Mouse (Mus musculus) intestine, postnatal 0 days (tissue): ENCODE data around the gene Cacnb4. TPM values are rescaled to one million over a fixed set of nuclear protein-coding genes. Genes with fewer than 3 reads are reported as not detected.
A peak's percentile ranks its signal among the peaks of the same experiment; 100 is the strongest.

ENCODE experiments used
- ATAC-seq: fragments of 200-750 bp; cut with Nextera tagmentation; 2 replicates; pipeline ENCODE4 v1.8.0; 2017; ENCODE audit warnings: mild to moderate bottlenecking, moderate TSS enrichment, moderate library complexity
- H3K27ac ChIP-seq: fragments of 300-500 bp; sonication (generic); 2 replicates; pipeline ENCODE4 v1.5.1; 2014; ENCODE audit warnings: mild to moderate bottlenecking, low read depth, low read length, moderate library complexity
- H3K27me3 ChIP-seq: fragments of 300-500 bp; sonication (generic); replicated peaks from 2 replicates; pipeline ENCODE4 v1.6.1; 2014; ENCODE audit warnings: low read length, mixed read lengths; ENCODE audit not compliant: control insufficient read depth, insufficient read depth
- H3K36me3 ChIP-seq: fragments of 300-500 bp; sonication (generic); 2 replicates; pipeline ENCODE4 v1.6.1; 2014; ENCODE audit warnings: mild to moderate bottlenecking, moderate library complexity; ENCODE audit not compliant: control insufficient read depth, insufficient read depth
- H3K4me1 ChIP-seq: fragments of 300-500 bp; sonication (generic); replicated peaks from 2 replicates; pipeline ENCODE4 v1.6.1; 2014; ENCODE audit warnings: antibody characterized with exemption, low read length, mixed read lengths; ENCODE audit not compliant: control insufficient read depth, insufficient read depth
- H3K4me2 ChIP-seq: fragments of 300-500 bp; sonication (generic); replicated peaks from 2 replicates; pipeline ENCODE4 v1.6.1; 2014; ENCODE audit warnings: low read depth, mild to moderate bottlenecking, moderate library complexity
- H3K4me3 ChIP-seq: fragments of 300-500 bp; sonication (generic); 2 replicates; pipeline ENCODE4 v1.5.1; 2014; ENCODE audit warnings: low read depth, low read length
- H3K9ac ChIP-seq: fragments of 300-500 bp; sonication (generic); 2 replicates; pipeline ENCODE4 v1.6.1; 2014; ENCODE audit warnings: mild to moderate bottlenecking, low read depth, low read length
- H3K9me3 ChIP-seq: fragments of 300-500 bp; sonication (generic); 2 replicates; pipeline ENCODE4 v1.6.1; 2016; ENCODE audit warnings: mixed run types; ENCODE audit not compliant: control insufficient read depth
- CTCF ChIP-seq: sonication (generic); IDR thresholded peaks from 2 replicates; pipeline ENCODE4 v1.5.1; 2016; ENCODE audit warnings: low read depth, mild to moderate bottlenecking, control low read depth, antibody characterized with exemption, moderate library complexity
- WGBS: fragments of 180-500 bp; shearing (Covaris S2); extraction: QIAGEN DNeasy Blood & Tissue Kit; methylation state at CpG from one replicate; pipeline ENCODE4 v1.1.7; 2014; 5-methylcytosine and 5-hydroxymethylcytosine counted together
- polyA plus RNA-seq: library from polyadenylated mRNA; unstranded; fragments of >200 nt; fragmentation: Nextera tagmentation; extraction: Ambion mirVana; gene quantifications from 2 replicates; pipeline ENCODE4 v1.2.1, GENCODE M21; 2015

Cacnb4 gene
- polyA plus RNA-seq, 1 experiment from 2014 or later, result 0.51 TPM

DNA sequence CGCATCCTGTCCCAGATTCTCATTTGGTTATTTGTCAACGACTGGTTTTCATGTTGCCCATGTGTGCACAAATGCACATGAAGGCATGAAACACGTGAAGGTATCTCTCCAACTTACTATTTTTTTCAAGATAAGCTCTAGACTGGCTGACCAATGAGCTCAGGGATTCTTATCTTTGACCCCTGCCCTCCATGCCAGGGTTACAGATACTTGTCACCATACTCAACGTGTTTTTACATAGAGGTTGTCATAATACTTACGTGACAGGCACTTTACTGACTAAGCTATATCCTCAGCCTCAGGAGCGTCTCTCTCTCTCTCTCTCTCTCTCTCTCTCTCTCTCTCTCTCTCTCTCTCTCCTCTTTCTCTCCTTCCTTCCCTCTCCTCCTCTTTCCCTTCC lies 290.2 kb downstream of the Cacnb4 start:
- H3K4me3 ChIP-seq, result no peak overlapping the region
- no peaks in the 10 kb centered on the region for H3K36me3 ChIP-seq
- H3K9ac ChIP-seq, result no peak overlapping the region
- H3K27ac ChIP-seq, result no peak overlapping the region
- H3K9me3 ChIP-seq, result no peaks in the 10 kb centered on the region
- no peaks in the 10 kb centered on the region for H3K27me3 ChIP-seq
- H3K4me2 ChIP-seq, result no peak overlapping the region
- ATAC-seq, result peak; percentile 59; the same call in 1 of the 2 replicates
- no peaks in the 10 kb centered on the region for H3K4me1 ChIP-seq
- 59% methylated on average over 6 of the region's 6 CpGs for WGBS
- TF ChIP-seq CTCF, result no peak

DNA sequence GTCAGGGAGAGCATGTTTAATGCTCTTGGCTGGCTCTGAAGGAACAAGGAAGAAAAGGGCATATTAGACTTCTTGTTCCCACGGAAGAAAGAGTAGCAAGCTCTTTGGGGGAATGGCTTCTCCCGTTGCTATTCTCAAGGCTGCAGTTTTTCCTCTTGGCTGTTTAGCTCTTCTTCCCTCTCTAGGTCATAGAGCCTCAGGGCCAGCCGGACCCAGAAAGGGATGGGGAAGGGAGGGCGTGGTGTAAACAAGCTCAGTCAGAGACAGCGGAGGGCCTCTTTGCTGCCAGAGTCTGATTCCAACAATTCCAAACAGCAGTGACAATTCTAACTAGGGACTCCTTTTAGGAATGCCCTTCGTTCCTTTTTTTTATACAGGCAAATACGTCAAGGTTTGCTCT lies 290.6 kb downstream of the Cacnb4 start:
- H3K4me2 ChIP-seq, result peak overlapping the region; percentile 21; the same call in 1 of the 2 replicates
- H3K27me3 ChIP-seq, result no peaks in the 10 kb centered on the region
- TF ChIP-seq CTCF, result no peak
- H3K9ac ChIP-seq, result no peak overlapping the region
- H3K4me3 ChIP-seq, result no peak overlapping the region
- WGBS, result 36% methylated on average over 7 of the region's 7 CpGs
- no peaks in the 10 kb centered on the region for H3K4me1 ChIP-seq
- no peak for ATAC-seq
- no peaks in the 10 kb centered on the region for H3K36me3 ChIP-seq
- no peak overlapping the region for H3K27ac ChIP-seq
- H3K9me3 ChIP-seq, result no peaks in the 10 kb centered on the region

DNA sequence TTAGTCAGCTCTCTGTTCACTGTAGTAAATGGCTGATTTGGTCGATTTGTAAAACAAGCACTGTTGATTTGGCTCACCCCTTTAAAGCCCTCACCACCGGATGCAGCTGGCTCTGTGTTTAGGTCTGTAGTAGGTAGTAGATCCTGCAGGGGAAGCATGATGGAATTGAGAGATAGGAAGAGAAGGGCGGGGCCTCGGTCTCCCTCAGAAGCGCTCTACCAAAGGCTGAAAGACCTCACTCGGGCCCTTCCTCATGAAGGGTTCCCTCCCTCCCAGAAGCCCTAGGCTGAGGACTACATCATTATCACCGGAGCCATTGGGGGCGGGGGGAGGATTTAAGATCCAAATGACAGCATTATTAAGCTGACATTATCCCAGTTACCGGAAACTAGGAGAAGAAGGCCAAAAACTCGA lies 297.8 kb downstream of the Cacnb4 start:
- Histone ChIP-seq H3K4me2 (peak overlapping the region; percentile 37), H3K27ac (no peak overlapping the region), H3K27me3 (no peaks in the 10 kb centered on the region), H3K9me3 (no peaks in the 10 kb centered on the region), H3K4me1 (no peaks in the 10 kb centered on the region), H3K4me3 (no peak overlapping the region), H3K9ac (no peak overlapping the region), H3K36me3 (no peaks in the 10 kb centered on the region)
- 69% methylated on average over 10 of the region's 10 CpGs for WGBS
- no peak for ATAC-seq
- TF ChIP-seq CTCF, result no peak

DNA sequence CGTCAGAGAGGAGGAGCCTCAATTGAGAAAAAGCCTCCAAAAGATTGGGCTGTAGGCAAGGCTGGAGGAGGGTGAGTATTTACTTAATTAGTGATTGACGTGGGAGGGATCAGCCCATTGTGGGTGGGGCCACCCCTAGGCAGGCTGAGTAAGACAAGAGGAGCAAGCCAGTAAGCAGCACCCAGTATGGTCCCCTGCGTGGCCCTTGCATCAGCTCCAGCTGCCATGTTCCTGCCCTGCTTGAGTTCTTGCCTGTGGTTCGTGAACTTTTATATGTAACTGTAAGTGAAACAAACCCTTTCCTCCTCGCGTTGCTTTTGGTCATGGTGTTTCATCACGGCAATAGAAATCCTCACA lies 298.2 kb downstream of the Cacnb4 start, which contains the start of gene Neb:
Gene Neb (minus strand): TSS at position 27 of the 357 bp plus-strand sequence.
- H3K9ac ChIP-seq, result no peak within 1 kb of the TSS
- no peaks in the 10 kb centered on the region for H3K9me3 ChIP-seq
- H3K4me3 ChIP-seq, result no peak within 1 kb of the TSS
- peak within 1 kb of the TSS; percentile 37 for H3K4me2 ChIP-seq
- no peaks in the 10 kb centered on the region for H3K4me1 ChIP-seq
- ATAC-seq, result 0 out of 2 replicates have a peak, but pooled peaks have one; percentile 25
- H3K27ac ChIP-seq, result no peak within 1 kb of the TSS
- TF ChIP-seq CTCF, result no peak
- WGBS, result 53% methylated on average over 7 of the region's 7 CpGs
- H3K27me3 ChIP-seq, result no peaks in the 10 kb centered on the region
- no peaks in the 10 kb centered on the region for H3K36me3 ChIP-seq

Other genes starting within 250 kb of the Cacnb4 start
- gene Stam2, start 65.5 kb upstream of the Cacnb4 start, polyA plus RNA-seq, result 28.3 and 28.4 TPM in 2 replicates
- 1.9 and 2.1 TPM in 2 replicates for gene Fmnl2, start 181.0 kb upstream of the Cacnb4 start, polyA plus RNA-seq